Mouse (Mus musculus): ENCODE measurements around the gene Abr.
A peak's percentile ranks its signal among the peaks of the same experiment; 100 is the strongest.

Gene Abr

DNA sequence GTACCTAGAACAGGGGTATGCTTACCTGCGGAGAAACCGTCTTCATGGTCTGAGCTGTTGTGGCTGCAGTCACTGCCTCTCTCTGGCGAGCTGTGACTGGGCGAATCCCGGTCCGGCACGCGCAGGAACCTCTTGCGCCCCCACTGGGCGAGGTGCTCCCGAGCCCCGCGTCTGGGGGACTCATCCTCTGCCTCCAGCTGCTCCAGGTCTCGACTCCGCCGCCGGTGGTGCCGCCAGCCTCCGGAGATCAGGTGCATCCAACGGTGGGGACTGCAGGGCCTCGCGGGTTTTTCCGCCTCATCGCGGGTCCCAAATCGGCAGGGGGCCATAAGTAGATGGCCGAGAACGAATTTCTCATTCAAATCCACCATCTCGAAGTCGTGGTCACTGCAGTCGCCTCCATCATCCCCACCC lies at the start of gene Abr:
Abr (minus strand) TSS at position 163 of the 414 bp plus-strand sequence.
- DNase-seq (ENCODE audit: low spot score), result peak; percentile 31

DNA sequence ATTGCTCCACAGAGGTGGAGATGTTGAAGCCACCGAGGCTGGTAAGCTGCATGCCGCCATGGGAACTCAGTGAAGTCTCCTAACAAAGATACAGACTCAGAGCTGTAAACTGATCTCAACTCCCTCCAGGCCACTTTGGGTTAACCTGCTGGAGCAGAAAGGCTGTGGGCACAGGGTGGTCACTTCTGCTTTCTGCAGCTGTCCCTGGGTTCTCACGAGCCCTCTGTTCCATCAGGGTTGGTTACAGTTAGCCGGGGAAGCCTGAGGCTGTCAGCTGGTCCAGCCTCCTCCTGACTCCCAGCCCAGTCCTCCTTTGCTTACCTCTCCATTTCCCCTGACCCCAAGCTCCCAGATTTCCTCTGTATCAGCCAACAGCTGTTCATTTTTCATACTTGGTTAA lies 45.7 kb upstream of the Abr start:
- no peak for DNase-seq (ENCODE audit: low spot score)

GRCm38 (mm10) chr11:76666002-76666649 lies 44.0 kb upstream of the Abr start:
- DNase-seq (ENCODE audit: low spot score), result no peak

DNA sequence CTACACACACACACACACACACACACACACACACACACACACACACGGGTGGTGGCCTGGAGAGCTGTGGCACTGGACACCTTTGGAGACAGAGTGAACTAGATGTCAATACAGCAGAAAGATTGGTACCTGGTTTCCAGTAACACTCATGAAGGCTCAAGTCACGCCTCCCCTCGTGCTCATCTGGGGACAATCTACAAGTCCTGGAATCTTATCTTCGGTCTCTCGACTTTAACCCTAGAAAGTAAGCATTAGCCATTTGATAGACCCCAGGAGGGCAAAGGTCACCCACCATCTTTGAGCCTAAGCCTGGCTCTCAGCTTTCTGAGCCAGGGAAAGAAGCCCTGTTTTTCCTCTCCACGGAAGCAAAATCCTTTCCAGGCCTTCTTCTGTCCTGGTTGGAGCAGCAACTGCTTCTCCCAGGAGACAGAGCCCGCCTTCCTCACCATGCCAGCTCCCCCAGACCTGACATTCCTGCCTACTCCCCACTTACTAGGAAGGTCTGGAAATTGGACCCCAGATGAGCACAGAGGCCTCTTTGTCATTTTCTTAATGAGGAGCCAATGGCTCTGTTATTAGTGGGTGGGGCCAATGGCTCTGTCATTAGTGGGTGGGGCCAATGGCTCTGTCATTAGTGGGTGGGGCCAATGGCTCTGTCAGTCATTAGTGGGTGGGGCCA lies 39.8 kb upstream of the Abr start:
- DNase-seq (ENCODE audit: low spot score), result no peak

DNA sequence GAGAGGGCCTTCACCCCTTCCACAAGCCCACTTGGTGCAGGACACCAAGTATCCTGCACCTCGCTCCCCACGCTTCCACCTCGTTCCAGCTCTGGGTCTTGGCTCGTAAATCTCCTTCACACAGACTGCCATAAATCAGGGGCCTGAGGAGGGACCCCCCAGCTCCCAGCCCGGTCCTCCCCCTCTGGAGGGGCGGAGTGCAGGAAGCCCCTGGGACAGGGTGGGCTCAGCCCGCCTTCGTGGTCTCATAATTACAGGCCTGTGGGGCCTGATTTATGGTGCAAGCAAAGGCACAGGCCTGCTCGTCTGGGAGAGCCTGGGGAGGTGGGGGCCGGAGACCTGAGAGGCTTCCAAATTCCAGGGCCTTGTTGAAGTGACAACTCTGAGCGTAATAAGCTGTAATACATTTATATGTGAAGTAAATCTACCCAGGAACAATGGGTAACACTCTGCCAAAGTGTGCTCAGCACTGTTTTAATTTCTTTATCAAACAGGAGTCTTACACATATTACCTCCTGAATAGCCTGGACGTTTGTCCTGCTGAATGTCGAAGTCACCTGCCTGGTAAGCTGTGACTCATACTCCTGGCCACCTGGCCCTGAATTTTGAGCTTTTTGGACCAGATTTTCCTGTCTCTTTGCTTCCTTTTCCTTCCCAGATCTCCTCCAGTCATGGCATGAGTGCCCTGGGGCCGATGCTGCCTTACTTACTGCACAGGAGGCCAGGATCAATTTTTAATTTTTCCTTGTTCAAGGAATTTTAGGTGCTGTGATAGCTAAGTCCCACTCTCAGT lies 37.2 kb upstream of the Abr start:
- DNase-seq (ENCODE audit: low spot score), result no peak

GRCm38 (mm10) chr11:76657450-76657970 lies 35.4 kb upstream of the Abr start:
- no peak for DNase-seq (ENCODE audit: low spot score)

DNA sequence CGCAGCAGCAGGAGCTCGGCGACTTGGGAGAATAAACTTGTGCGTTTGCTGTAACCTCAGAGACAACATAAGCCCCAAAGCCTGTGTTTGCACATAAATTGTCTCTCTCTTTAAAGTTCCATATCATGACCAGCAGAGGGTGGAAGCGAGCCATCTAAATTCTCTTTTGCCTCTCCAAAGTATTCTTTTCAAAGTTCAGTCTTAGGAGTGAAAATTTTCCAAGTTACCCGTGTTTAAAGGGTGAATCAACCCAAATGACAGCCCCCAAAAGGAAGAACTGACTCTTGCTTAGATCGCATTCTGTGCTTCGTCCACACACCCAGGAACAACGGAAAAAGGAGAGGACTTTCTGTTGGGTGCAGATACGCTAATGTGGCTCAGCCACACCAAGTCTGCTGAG lies 33.0 kb upstream of the Abr start:
- peak; percentile 38 for DNase-seq (ENCODE audit: low spot score)

GRCm38 (mm10) chr11:76652838-76653334 lies 30.8 kb upstream of the Abr start:
- DNase-seq (ENCODE audit: low spot score), result no peak

DNA sequence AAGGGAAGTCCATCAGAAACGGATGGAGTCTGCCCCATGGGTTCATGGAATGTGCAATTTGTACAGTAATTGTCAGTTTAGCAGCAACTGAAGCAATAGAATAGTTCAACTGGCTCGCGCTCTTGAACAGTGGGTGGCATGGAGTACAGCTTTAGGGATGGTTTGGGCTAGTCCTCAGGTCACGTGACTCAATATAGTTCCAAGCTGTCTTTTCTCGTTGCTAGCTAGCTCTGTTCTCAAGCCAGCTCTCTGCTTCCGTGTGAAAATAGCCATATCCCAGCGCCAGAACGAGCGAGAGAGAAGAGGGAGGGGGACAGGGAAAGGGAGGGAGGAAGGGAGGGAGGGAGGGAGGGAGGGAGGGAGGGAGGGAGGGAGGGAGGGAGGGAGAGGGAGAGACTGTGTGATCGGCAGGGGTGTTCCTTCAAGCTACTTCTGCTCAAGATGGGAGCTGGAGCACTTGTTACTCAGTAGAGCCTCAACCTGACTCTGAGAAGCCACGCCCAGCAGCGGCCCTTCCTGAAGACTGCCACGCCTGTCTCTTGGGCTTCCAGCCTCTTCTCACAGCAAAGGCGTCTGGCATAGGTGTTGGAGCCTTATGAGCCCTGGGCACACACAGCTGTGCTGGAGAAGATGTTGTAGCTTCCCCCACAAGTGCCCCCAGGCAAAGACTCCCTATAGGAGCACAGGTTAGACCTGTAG lies 28.9 kb upstream of the Abr start:
- no peak for DNase-seq (ENCODE audit: low spot score)

DNA sequence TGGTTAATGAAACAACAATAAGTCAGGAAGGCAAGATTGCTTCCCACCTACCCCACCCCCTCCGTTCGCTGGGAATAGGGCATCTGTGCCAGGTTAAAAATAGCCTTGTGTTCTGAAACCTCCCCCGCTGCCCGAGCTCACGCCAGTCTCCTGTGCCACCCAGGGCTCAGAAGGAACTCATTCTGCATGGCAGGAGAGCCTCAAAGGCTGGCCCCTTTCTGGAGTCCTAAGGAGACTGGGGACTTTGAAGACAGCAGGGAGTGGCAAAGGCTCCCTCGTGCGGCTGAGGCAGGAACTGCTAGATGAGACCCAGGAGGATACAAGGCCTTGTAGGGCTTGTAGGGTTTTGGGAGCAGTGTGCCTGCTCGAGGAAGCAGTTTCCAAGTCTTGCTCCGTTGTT lies 25.4 kb upstream of the Abr start:
- peak; percentile 57 for DNase-seq (ENCODE audit: low spot score)

- DNase-seq (ENCODE audit: low spot score), result no peak
Observed at GRCm38 (mm10) chr11:76647062-76647461, 24.9 kb upstream of the Abr start.

DNA sequence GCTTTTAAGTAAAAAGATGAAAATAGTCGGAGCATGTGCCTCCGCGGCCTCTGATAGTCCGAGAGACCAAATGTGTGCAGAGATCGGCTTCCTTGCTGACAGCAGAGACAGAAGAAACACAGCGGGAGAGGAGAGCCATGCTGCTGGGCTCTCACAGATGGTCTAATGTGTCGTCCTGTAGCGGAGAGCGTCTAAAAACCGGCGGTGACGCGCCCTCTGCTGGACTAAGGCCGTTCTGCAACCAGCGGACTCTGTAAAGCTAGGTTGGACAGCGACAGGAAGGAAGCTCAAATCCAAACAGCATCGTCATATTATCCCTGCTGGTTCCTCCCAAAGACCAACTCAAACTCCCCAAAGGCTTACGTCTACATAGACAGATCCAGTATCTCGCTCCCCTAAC lies 23.8 kb upstream of the Abr start:
- peak; percentile 88 for DNase-seq (ENCODE audit: low spot score)

DNA sequence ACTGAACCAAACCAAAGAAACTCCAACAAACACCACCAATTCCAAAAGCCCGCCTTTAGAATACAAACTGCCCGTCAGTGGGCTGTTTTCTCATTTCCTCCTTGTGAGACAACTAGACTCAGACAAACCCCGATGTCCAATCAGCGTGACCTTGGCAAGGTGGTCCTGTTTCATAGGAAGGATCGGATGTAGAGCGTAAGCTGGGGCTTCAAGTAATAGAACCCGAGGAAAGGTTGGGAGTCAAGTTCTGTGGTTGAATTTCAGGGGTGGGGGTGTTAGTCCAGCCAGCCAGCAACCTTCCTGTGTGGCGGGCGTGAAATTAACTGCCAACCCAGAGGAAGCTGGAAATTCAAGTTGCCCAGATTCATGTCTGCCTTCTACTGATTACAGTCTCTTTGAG lies 22.9 kb upstream of the Abr start:
- no peak for DNase-seq (ENCODE audit: low spot score)

GRCm38 (mm10) chr11:76644257-76644656 lies 22.1 kb upstream of the Abr start:
- no peak for DNase-seq (ENCODE audit: low spot score)

- no peak for DNase-seq (ENCODE audit: low spot score)
Observed at GRCm38 (mm10) chr11:76640231-76640630, 18.1 kb upstream of the Abr start.

- no peak for DNase-seq (ENCODE audit: low spot score)
Observed at GRCm38 (mm10) chr11:76639269-76639985, 17.3 kb upstream of the Abr start.

DNA sequence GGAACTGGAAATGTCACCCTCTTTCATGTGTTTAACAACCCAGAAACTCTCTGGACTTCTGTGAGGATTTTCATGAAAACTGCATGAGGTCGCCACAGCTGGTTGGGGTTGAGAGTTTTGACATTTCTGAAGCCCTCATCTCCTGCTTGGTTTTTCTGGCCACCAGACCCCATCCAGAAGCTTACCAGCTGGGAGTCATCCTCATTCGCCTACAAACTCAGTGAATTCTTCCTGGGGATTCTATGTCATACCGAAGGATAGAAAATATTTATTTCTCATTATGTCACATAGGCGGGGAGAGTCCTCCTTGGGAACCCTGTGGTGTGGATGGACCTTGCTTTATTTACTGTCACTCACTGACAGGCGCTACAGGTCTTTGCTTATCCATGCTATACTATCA lies 8.4 kb upstream of the Abr start:
- no peak for DNase-seq (ENCODE audit: low spot score)

DNA sequence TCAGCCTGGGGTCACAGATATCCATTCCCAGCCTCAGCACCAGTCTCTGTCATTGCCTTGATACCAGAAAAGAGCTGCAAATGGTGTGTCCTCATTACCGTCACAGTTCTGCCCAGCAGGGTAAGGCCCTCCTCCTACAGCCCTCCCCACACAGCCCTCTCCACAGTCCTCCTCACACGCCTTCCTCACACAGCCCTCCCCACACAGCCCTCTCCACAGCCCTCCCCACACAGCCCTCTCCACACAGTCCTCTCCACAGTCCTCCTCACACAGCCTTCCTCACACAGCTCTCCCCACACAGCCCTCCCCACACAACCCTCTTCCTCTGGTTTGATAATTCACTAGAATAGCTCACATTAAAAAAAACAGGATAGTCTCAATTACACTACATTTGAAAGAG lies 7.9 kb upstream of the Abr start:
- DNase-seq (ENCODE audit: low spot score), result no peak

DNA sequence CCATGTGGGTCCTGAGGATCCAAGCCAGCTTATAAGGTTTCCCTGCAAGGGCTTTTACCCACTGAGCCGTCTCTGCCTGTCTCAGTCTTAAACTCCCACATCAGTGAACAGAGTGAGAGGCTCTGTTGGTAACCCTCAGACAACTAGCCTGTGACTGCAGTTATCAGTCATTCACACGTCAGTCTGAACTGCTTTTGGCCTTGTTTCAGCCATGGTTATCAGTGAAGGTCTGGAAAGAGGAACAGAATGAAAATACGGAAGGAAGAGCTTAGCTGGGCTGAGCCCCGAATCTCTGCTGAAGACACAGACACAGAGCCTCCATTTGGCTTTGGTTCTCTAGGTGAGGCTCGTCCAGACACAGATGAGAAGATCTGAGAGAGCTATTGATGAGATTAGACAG lies 6.5 kb upstream of the Abr start:
- DNase-seq (ENCODE audit: low spot score), result no peak

GRCm38 (mm10) chr11:76624881-76625280 lies 2.8 kb upstream of the Abr start:
- no peak for DNase-seq (ENCODE audit: low spot score)

GRCm38 (mm10) chr11:76624071-76624470 lies 2.0 kb upstream of the Abr start:
- DNase-seq (ENCODE audit: low spot score), result no peak

All from urinary bladder, postnatal 25 days (tissue).